Mouse (Mus musculus) G1E (cell line): Measurements from ENCODE around the gene Hps1.
A peak's percentile ranks its signal among the peaks of the same experiment; 100 is the strongest.

Source experiments
- CTCF ChIP-seq: IDR thresholded peaks from 2 replicates; pipeline ENCODE4 v1.5.1; 2012; ENCODE audit warnings: low read depth, low read length, inconsistent platforms, mixed read lengths
- GATA1 ChIP-seq: IDR thresholded peaks from 2 replicates; pipeline ENCODE4 v1.6.1; 2012; ENCODE audit warnings: borderline replicate concordance, low read length, inconsistent platforms, mixed read lengths
- TAL1 ChIP-seq: conservative IDR thresholded peaks from 2 replicates; pipeline ENCODE4 v1.6.1; 2012; ENCODE audit warnings: low read depth, low read length, inconsistent platforms, mixed read lengths

DNA sequence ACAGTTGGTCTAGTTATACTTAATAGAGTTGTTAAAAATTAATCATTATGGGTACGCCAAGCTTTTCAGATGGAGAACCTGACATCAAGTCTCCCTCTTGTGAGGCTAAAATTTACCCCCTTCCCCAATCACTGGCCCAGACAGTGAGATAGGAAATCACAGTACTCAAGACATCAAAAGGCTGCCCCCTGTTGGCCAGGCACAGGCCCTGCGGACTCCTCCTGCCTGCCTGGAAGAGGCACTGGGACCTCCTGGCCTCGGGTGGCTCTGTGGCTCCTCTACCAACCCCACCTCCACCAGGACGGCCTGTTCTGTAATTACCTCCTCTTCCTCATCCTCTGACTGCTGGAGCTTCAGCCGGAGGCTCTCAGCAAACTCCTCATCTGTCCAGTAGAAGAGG, 2.0 kb downstream of the Hps1 start:
- TF ChIP-seq CTCF: peak; percentile 73
- TF ChIP-seq TAL1: no peak
- TF ChIP-seq GATA1: no peak
